Mouse (Mus musculus): Measurements from ENCODE around the gene Hspb2.
A peak's percentile ranks its signal among the peaks of the same experiment; 100 is the strongest.

The Hspb2 gene

GRCm38 (mm10) chr9:50750706-50751105 lies 1.4 kb downstream of the Hspb2 start:
- no peak for DNase-seq (ENCODE audit: low spot score in 2 of 2)

- peak in 1 of 2 experiments; percentile 40 for DNase-seq (ENCODE audit: low spot score in 2 of 2)
These were observed 5.9 kb downstream of the Hspb2 start, which contains the start of gene 2310030G06Rik for GRCm38 (mm10) chr9:50746214-50746677. Gene 2310030G06Rik, minus strand, starts transcription at chr9:50746536.

- no peak for DNase-seq (ENCODE audit: low spot score in 2 of 2)
These were observed 6.3 kb downstream of the Hspb2 start for GRCm38 (mm10) chr9:50745806-50746205.

- DNase-seq (ENCODE audit: low spot score in 2 of 2) = no peak
These were observed 9.4 kb downstream of the Hspb2 start for GRCm38 (mm10) chr9:50742744-50743143.

GRCm38 (mm10) chr9:50742261-50742660 lies 9.9 kb downstream of the Hspb2 start:
- DNase-seq (ENCODE audit: low spot score in 2 of 2) = no peak

GRCm38 (mm10) chr9:50740867-50741784 lies 11.0 kb downstream of the Hspb2 start:
- no peak for DNase-seq (ENCODE audit: low spot score in 2 of 2)

- peak; percentile 94 for DNase-seq (ENCODE audit: low spot score in 2 of 2)
These were observed 13.0 kb downstream of the Hspb2 start, which contains the start of gene Dixdc1 for GRCm38 (mm10) chr9:50738914-50739870. Gene Dixdc1, minus strand, starts transcription at chr9:50739517.

- DNase-seq (ENCODE audit: low spot score in 2 of 2) = peak in 1 of 2 experiments; percentile 62
These were observed 17.2 kb downstream of the Hspb2 start for GRCm38 (mm10) chr9:50734989-50735388.

GRCm38 (mm10) chr9:50732560-50732959 lies 19.6 kb downstream of the Hspb2 start:
- no peak for DNase-seq (ENCODE audit: low spot score in 2 of 2)

GRCm38 (mm10) chr9:50729600-50729999 lies 22.6 kb downstream of the Hspb2 start:
- DNase-seq (ENCODE audit: low spot score in 2 of 2) = no peak

- peak; percentile 95 to 96 for DNase-seq (ENCODE audit: low spot score in 2 of 2)
These were observed 24.1 kb downstream of the Hspb2 start for GRCm38 (mm10) chr9:50727925-50728651.

GRCm38 (mm10) chr9:50727171-50727924 lies 24.8 kb downstream of the Hspb2 start:
- DNase-seq (ENCODE audit: low spot score in 2 of 2) = peak; percentile 66 to 71

GRCm38 (mm10) chr9:50725921-50726590 lies 26.1 kb downstream of the Hspb2 start:
- no peak for DNase-seq (ENCODE audit: low spot score in 2 of 2)

GRCm38 (mm10) chr9:50724661-50725330 lies 27.4 kb downstream of the Hspb2 start:
- DNase-seq (ENCODE audit: low spot score in 2 of 2) = no peak

- no peak for DNase-seq (ENCODE audit: low spot score in 2 of 2)
These were observed 28.0 kb downstream of the Hspb2 start for GRCm38 (mm10) chr9:50724147-50724546.

GRCm38 (mm10) chr9:50723406-50723805 lies 28.7 kb downstream of the Hspb2 start:
- DNase-seq (ENCODE audit: low spot score in 2 of 2) = peak; percentile 87

- peak in 1 of 2 experiments; percentile 58 for DNase-seq (ENCODE audit: low spot score in 2 of 2)
These were observed 29.7 kb downstream of the Hspb2 start for GRCm38 (mm10) chr9:50722451-50722911.

- DNase-seq (ENCODE audit: low spot score in 2 of 2) = no peak
These were observed 31.1 kb downstream of the Hspb2 start for GRCm38 (mm10) chr9:50721061-50721460.

- no peak for DNase-seq (ENCODE audit: low spot score in 2 of 2)
These were observed 33.3 kb downstream of the Hspb2 start for GRCm38 (mm10) chr9:50718878-50719277.
